Mouse (Mus musculus): ENCODE measurements around the gene Lrrc66. TPM values are rescaled to one million over a fixed set of nuclear protein-coding genes. Genes with fewer than 3 reads are reported as not detected.

Gene Lrrc66
- polyA plus RNA-seq, 1 experiment from 2014 or later = 0.07 TPM

- Histone ChIP-seq H3K27me3 (replicated peaks) (peaks cover 4% of the 10 kb centered on the region; the same call in 1 of the 2 replicates), H3K36me3 (peaks cover 45% of the 10 kb centered on the region), H3K4me2 (no peak overlapping the region), H3K9me3 (no peaks in the 10 kb centered on the region), H3K4me3 (no peak overlapping the region), H3K4me1 (peaks cover 11% of the 10 kb centered on the region), H3K27ac (replicated peaks) (no peak overlapping the region), H3K9ac (no peak overlapping the region)
- WGBS = 84% methylated on average over 3 of the region's 3 CpGs
- no peak for ATAC-seq (ENCODE audit: extremely low read depth, insufficient number of reproducible peaks, low FRiP score, low TSS enrichment)
Measured at GRCm38 (mm10) chr5:73641058-73641457, 8.7 kb upstream of the Lrrc66 start.

- 33% methylated on average over 8 of the region's 8 CpGs for WGBS
- no peaks in the 10 kb centered on the region for H3K9me3 ChIP-seq
- no peak overlapping the region for H3K4me3 ChIP-seq
- peaks cover 11% of the 10 kb centered on the region for H3K4me1 ChIP-seq
- no peak for ATAC-seq (ENCODE audit: extremely low read depth, insufficient number of reproducible peaks, low FRiP score, low TSS enrichment)
- no peak overlapping the region for H3K9ac ChIP-seq
- no peak overlapping the region for H3K27ac ChIP-seq (replicated peaks)
- no peaks in the 10 kb centered on the region for H3K27me3 ChIP-seq (replicated peaks)
- peaks cover 59% of the 10 kb centered on the region for H3K36me3 ChIP-seq
- H3K4me2 ChIP-seq = peak overlapping the region; percentile 11; the same call in 1 of the 2 replicates
Measured at GRCm38 (mm10) chr5:73637337-73638107, 5.2 kb upstream of the Lrrc66 start.

GRCm38 (mm10) chr5:73633141-73633540 is 815 bp upstream of the Lrrc66 start:
- 54% methylated on average over 8 of the region's 8 CpGs for WGBS
- no peak overlapping the region for H3K4me3 ChIP-seq
- no peak overlapping the region for H3K9ac ChIP-seq
- no peaks in the 10 kb centered on the region for H3K9me3 ChIP-seq
- peaks cover 32% of the 10 kb centered on the region for H3K36me3 ChIP-seq
- H3K27me3 ChIP-seq (replicated peaks) = no peaks in the 10 kb centered on the region
- no peak overlapping the region for H3K27ac ChIP-seq (replicated peaks)
- H3K4me2 ChIP-seq = no peak overlapping the region
- peaks cover 23% of the 10 kb centered on the region for H3K4me1 ChIP-seq
- ATAC-seq (ENCODE audit: extremely low read depth, insufficient number of reproducible peaks, low FRiP score, low TSS enrichment) = no peak

- no peak overlapping the region for H3K4me2 ChIP-seq
- no peaks in the 10 kb centered on the region for H3K27me3 ChIP-seq (replicated peaks)
- ATAC-seq (ENCODE audit: extremely low read depth, insufficient number of reproducible peaks, low FRiP score, low TSS enrichment) = no peak
- H3K27ac ChIP-seq (replicated peaks) = no peak overlapping the region
- peaks cover 16% of the 10 kb centered on the region for H3K4me1 ChIP-seq
- peaks cover 23% of the 10 kb centered on the region for H3K36me3 ChIP-seq
- no peaks in the 10 kb centered on the region for H3K9me3 ChIP-seq
- H3K4me3 ChIP-seq = no peak overlapping the region
- H3K9ac ChIP-seq = no peak overlapping the region
- 66% methylated on average over 10 of the region's 10 CpGs for WGBS
Measured at GRCm38 (mm10) chr5:73631001-73631558, 1.2 kb downstream of the Lrrc66 start.

GRCm38 (mm10) chr5:73630141-73630540 is 2.2 kb downstream of the Lrrc66 start:
- H3K4me2 ChIP-seq = peak overlapping the region; percentile 18; the same call in 1 of the 2 replicates
- no peak for ATAC-seq (ENCODE audit: extremely low read depth, insufficient number of reproducible peaks, low FRiP score, low TSS enrichment)

GRCm38 (mm10) chr5:73627991-73628390 is 4.3 kb downstream of the Lrrc66 start:
- H3K9ac ChIP-seq = no peak overlapping the region
- no peaks in the 10 kb centered on the region for H3K27me3 ChIP-seq (replicated peaks)
- H3K4me1 ChIP-seq = peaks cover 21% of the 10 kb centered on the region
- no peak for ATAC-seq (ENCODE audit: extremely low read depth, insufficient number of reproducible peaks, low FRiP score, low TSS enrichment)
- H3K9me3 ChIP-seq = no peaks in the 10 kb centered on the region
- H3K36me3 ChIP-seq = no peaks in the 10 kb centered on the region; the same call in 1 of the 2 replicates
- 71% methylated on average over 15 of the region's 15 CpGs for WGBS
- no peak overlapping the region for H3K4me2 ChIP-seq
- H3K4me3 ChIP-seq = no peak overlapping the region
- H3K27ac ChIP-seq (replicated peaks) = no peak overlapping the region

More at GRCm38 (mm10) chr5:73630141-73630540, 2.2 kb downstream of the Lrrc66 start:
- Histone ChIP-seq H3K27ac (replicated peaks) (no peak overlapping the region), H3K4me3 (no peak overlapping the region), H3K36me3 (peaks cover 16% of the 10 kb centered on the region), H3K27me3 (replicated peaks) (no peaks in the 10 kb centered on the region), H3K4me1 (peaks cover 21% of the 10 kb centered on the region), H3K9me3 (no peaks in the 10 kb centered on the region), H3K9ac (no peak overlapping the region)
- WGBS = 43% methylated on average over 5 of the region's 5 CpGs

- WGBS = 58% methylated on average over 4 of the region's 4 CpGs
- H3K4me3 ChIP-seq = no peak overlapping the region
Measured at GRCm38 (mm10) chr5:73627559-73627958, 4.8 kb downstream of the Lrrc66 start.

GRCm38 (mm10) chr5:73626842-73627241 is 5.5 kb downstream of the Lrrc66 start:
- Histone ChIP-seq H3K4me1 (peaks cover 21% of the 10 kb centered on the region), H3K27ac (replicated peaks) (no peak overlapping the region), H3K9ac (no peak overlapping the region), H3K27me3 (replicated peaks) (no peaks in the 10 kb centered on the region), H3K9me3 (no peaks in the 10 kb centered on the region), H3K36me3 (no peaks in the 10 kb centered on the region), H3K4me2 (no peak overlapping the region), H3K4me3 (no peak overlapping the region)
- ATAC-seq (ENCODE audit: extremely low read depth, insufficient number of reproducible peaks, low FRiP score, low TSS enrichment) = no peak
- WGBS = 88% methylated on average over 7 of the region's 7 CpGs

More at GRCm38 (mm10) chr5:73627559-73627958, 4.8 kb downstream of the Lrrc66 start:
- Histone ChIP-seq H3K27ac (replicated peaks) (no peak overlapping the region), H3K27me3 (replicated peaks) (no peaks in the 10 kb centered on the region), H3K9ac (no peak overlapping the region), H3K4me1 (peaks cover 21% of the 10 kb centered on the region), H3K4me2 (no peak overlapping the region), H3K9me3 (no peaks in the 10 kb centered on the region), H3K36me3 (no peaks in the 10 kb centered on the region)
- no peak for ATAC-seq (ENCODE audit: extremely low read depth, insufficient number of reproducible peaks, low FRiP score, low TSS enrichment)

- no peaks in the 10 kb centered on the region for H3K27me3 ChIP-seq (replicated peaks)
- H3K9ac ChIP-seq = no peak overlapping the region
- H3K4me2 ChIP-seq = no peak overlapping the region
- no peaks in the 10 kb centered on the region for H3K36me3 ChIP-seq
- H3K4me1 ChIP-seq = peaks cover 10% of the 10 kb centered on the region
- no peaks in the 10 kb centered on the region for H3K9me3 ChIP-seq
- no peak overlapping the region for H3K4me3 ChIP-seq
- WGBS = 54% methylated on average over 1 of the region's 1 CpGs
- no peak for ATAC-seq (ENCODE audit: extremely low read depth, insufficient number of reproducible peaks, low FRiP score, low TSS enrichment)
- no peak overlapping the region for H3K27ac ChIP-seq (replicated peaks)
Measured at GRCm38 (mm10) chr5:73625505-73625904, 6.8 kb downstream of the Lrrc66 start.

- Histone ChIP-seq H3K4me1 (no peaks in the 10 kb centered on the region), H3K4me2 (no peak overlapping the region), H3K27ac (replicated peaks) (no peak overlapping the region), H3K27me3 (replicated peaks) (no peaks in the 10 kb centered on the region), H3K4me3 (no peak overlapping the region), H3K9me3 (no peaks in the 10 kb centered on the region), H3K9ac (no peak overlapping the region), H3K36me3 (no peaks in the 10 kb centered on the region)
- ATAC-seq (ENCODE audit: extremely low read depth, insufficient number of reproducible peaks, low FRiP score, low TSS enrichment) = no peak
- 74% methylated on average over 1 of the region's 1 CpGs for WGBS
Measured at GRCm38 (mm10) chr5:73618969-73619368, 13.4 kb downstream of the Lrrc66 start.

GRCm38 (mm10) chr5:73615211-73615610 is 17.1 kb downstream of the Lrrc66 start:
- no peak for ATAC-seq (ENCODE audit: extremely low read depth, insufficient number of reproducible peaks, low FRiP score, low TSS enrichment)
- no peaks in the 10 kb centered on the region for H3K27me3 ChIP-seq (replicated peaks)
- WGBS = 64% methylated on average over 7 of the region's 7 CpGs
- H3K9me3 ChIP-seq = 0 out of 2 replicates have a peak, but pooled peaks cover 3% of the 10 kb centered on the region
- no peak overlapping the region for H3K4me2 ChIP-seq
- no peak overlapping the region for H3K27ac ChIP-seq (replicated peaks)
- H3K9ac ChIP-seq = no peak overlapping the region
- no peak overlapping the region for H3K4me3 ChIP-seq
- no peaks in the 10 kb centered on the region for H3K4me1 ChIP-seq
- no peaks in the 10 kb centered on the region for H3K36me3 ChIP-seq
